8 mouse cellular contexts compared by ENCODE assay signal in the genomic region with DNA sequence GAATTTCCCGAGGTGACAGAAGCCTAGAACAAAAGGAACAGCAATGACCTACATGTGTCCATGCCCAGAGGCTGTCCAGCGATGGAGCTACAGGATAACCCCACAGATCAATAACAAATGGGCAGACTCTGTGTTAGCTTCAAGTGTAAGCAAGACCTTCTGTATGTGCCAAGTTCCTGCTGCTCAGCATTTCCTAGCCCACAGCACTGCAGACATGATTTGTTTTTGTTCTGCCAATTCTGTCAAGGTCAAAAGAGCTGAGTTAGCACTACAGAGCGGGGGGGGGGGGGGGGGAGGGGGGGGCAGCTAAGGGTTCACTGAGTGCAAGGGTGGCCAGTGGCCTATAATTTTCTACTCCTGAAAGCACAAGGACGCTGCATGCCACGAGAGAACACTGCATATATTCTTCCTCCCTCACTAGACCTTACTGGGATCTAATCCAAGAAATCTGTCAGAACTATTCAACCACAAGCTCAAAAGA. TPM values are rescaled to one million over a fixed set of nuclear protein-coding genes. Genes with fewer than 3 reads are reported as not detected.
DNase-seq lines count a peak whose midpoint lies in the region; ATAC-seq lines count a peak whose summit lies in the region.

No protein-coding gene starts in this region.

- peaks cover 76% of the 10 kb centered on the region for H3K36me3 ChIP-seq in heart, embryonic 13.5 days
- H3K36me3 ChIP-seq in limb, embryonic 12.5 days = peaks cover 73% of the 10 kb centered on the region
- H3K36me3 ChIP-seq in limb, embryonic 10.5 days = peaks cover 85% of the 10 kb centered on the region

- H3K4me3 ChIP-seq in heart, embryonic 13.5 days = no peak overlapping the region
- H3K4me3 ChIP-seq in limb, embryonic 12.5 days (replicated peaks) = no peak overlapping the region
- no peak overlapping the region for H3K4me3 ChIP-seq in limb, embryonic 10.5 days

- peaks cover 29% of the 10 kb centered on the region for H3K4me1 ChIP-seq in heart, embryonic 13.5 days
- peaks cover 25% of the 10 kb centered on the region for H3K4me1 ChIP-seq in limb, embryonic 12.5 days (replicated peaks)
- H3K4me1 ChIP-seq in limb, embryonic 10.5 days = peaks cover 31% of the 10 kb centered on the region

- no peaks in the 10 kb centered on the region for H3K9me3 ChIP-seq in heart, embryonic 13.5 days
- no peaks in the 10 kb centered on the region for H3K9me3 ChIP-seq in limb, embryonic 12.5 days
- H3K9me3 ChIP-seq in limb, embryonic 10.5 days (replicated peaks) = no peaks in the 10 kb centered on the region

- H3K27me3 ChIP-seq in heart, embryonic 13.5 days (replicated peaks) = no peaks in the 10 kb centered on the region
- H3K27me3 ChIP-seq in limb, embryonic 12.5 days = no peaks in the 10 kb centered on the region
- no peaks in the 10 kb centered on the region for H3K27me3 ChIP-seq in limb, embryonic 10.5 days (ENCODE audit: low read depth, poor library complexity, severe bottlenecking)

- no peak overlapping the region for H3K4me2 ChIP-seq in heart, embryonic 13.5 days
- H3K4me2 ChIP-seq in limb, embryonic 12.5 days = no peak overlapping the region

- intact Hi-C loops in left cerebral cortex, postnatal 14 days (cut with DNase I) = no loop called here

- no peak for DNase-seq in heart, adult 9 months (ENCODE audit: low spot score in 2 of 2)
- no peak for DNase-seq in limb, embryonic 10.5 days (ENCODE audit: low spot score)
- peak; percentile 56 for DNase-seq in adipocyte (ENCODE audit: low spot score)
- peak; percentile 42 to 51 for DNase-seq in cerebellum, postnatal 25 days
- no peak for DNase-seq in left cerebral cortex, postnatal 14 days (ENCODE audit: low spot score in 2 of 2)
- DNase-seq in layer of hippocampus, adult 9-10 months (ENCODE audit: low spot score) = no peak

- no peak overlapping the region for H3K27ac ChIP-seq in heart, embryonic 13.5 days (replicated peaks)
- H3K27ac ChIP-seq in limb, embryonic 12.5 days = no peak overlapping the region
- H3K27ac ChIP-seq in limb, embryonic 10.5 days = no peak overlapping the region

- peak overlapping the region; percentile 10; the same call in 1 of the 2 replicates for H3K9ac ChIP-seq in heart, embryonic 13.5 days
- peak overlapping the region; percentile 12; the same call in 1 of the 2 replicates for H3K9ac ChIP-seq in limb, embryonic 12.5 days (replicated peaks)

- 78% methylated on average over 5 of the region's 5 CpGs for WGBS in heart, embryonic 13.5 days
- WGBS in limb, embryonic 12.5 days = 81% methylated on average over 4 of the region's 5 CpGs
- WGBS in limb, embryonic 10.5 days = 84% methylated on average over 5 of the region's 5 CpGs

- no peak for ATAC-seq in heart, embryonic 13.5 days (ENCODE audit: extremely low read depth, insufficient number of reproducible peaks, low FRiP score, low TSS enrichment)
- no peak for ATAC-seq in limb, embryonic 12.5 days (ENCODE audit: insufficient number of reproducible peaks, insufficient read depth, low FRiP score, low TSS enrichment, low read depth)

RNA-seq across cellular contexts. Expression of a gene that starts 2.0 kb away (rescaled TPM):
- polyA plus RNA-seq in heart, embryonic 13.5 days (2015; fragmentation: Nextera tagmentation; extraction: Ambion mirVana) = 13.2 and 15.5 TPM in 2 replicates
- polyA plus RNA-seq in limb, embryonic 12.5 days (2016; fragmentation: Nextera tagmentation; extraction: Ambion mirVana) = 29.1 and 30.3 TPM in 2 replicates
- 30.6 and 35.3 TPM in 2 replicates for polyA plus RNA-seq in limb, embryonic 10.5 days (2016; fragmentation: Nextera tagmentation; extraction: Ambion mirVana)
- 10 to 100 TPM; 18.8 to 20.8 TPM for total RNA-seq in left cerebral cortex, postnatal 14 days (2021)

RNA-seq across cellular contexts. Expression of a gene that starts 21.8 kb away (rescaled TPM):
- 115 and 123 TPM in 2 replicates for polyA plus RNA-seq in heart, embryonic 13.5 days (2015; fragmentation: Nextera tagmentation; extraction: Ambion mirVana)
- 116 TPM in 2 replicates for polyA plus RNA-seq in limb, embryonic 12.5 days (2016; fragmentation: Nextera tagmentation; extraction: Ambion mirVana)
- 142 and 149 TPM in 2 replicates for polyA plus RNA-seq in limb, embryonic 10.5 days (2016; fragmentation: Nextera tagmentation; extraction: Ambion mirVana)
- total RNA-seq in left cerebral cortex, postnatal 14 days (2021) = 100 to 1,000 TPM; 116 to 117 TPM

RNA-seq across cellular contexts. Expression of a gene that starts 21.9 kb away (rescaled TPM):
- 70.8 and 72.4 TPM in 2 replicates for polyA plus RNA-seq in heart, embryonic 13.5 days (2015; fragmentation: Nextera tagmentation; extraction: Ambion mirVana)
- polyA plus RNA-seq in limb, embryonic 12.5 days (2016; fragmentation: Nextera tagmentation; extraction: Ambion mirVana) = 170 TPM in 2 replicates
- polyA plus RNA-seq in limb, embryonic 10.5 days (2016; fragmentation: Nextera tagmentation; extraction: Ambion mirVana) = 127 and 148 TPM in 2 replicates
- 100 to 1,000 TPM; 172 to 175 TPM for total RNA-seq in left cerebral cortex, postnatal 14 days (2021)

RNA-seq across cellular contexts. Expression of a gene that starts 30.5 kb away (rescaled TPM):
- polyA plus RNA-seq in heart, embryonic 13.5 days (2015; fragmentation: Nextera tagmentation; extraction: Ambion mirVana) = 15.7 and 18.9 TPM in 2 replicates
- polyA plus RNA-seq in limb, embryonic 12.5 days (2016; fragmentation: Nextera tagmentation; extraction: Ambion mirVana) = 36.7 and 39.4 TPM in 2 replicates
- polyA plus RNA-seq in limb, embryonic 10.5 days (2016; fragmentation: Nextera tagmentation; extraction: Ambion mirVana) = 41.4 and 42.1 TPM in 2 replicates
- total RNA-seq in left cerebral cortex, postnatal 14 days (2021) = 10 to 100 TPM; 66.3 to 68.0 TPM

RNA-seq across cellular contexts. Expression of a gene that starts 34.0 kb away (rescaled TPM):
- 12.8 and 13.8 TPM in 2 replicates for polyA plus RNA-seq in heart, embryonic 13.5 days (2015; fragmentation: Nextera tagmentation; extraction: Ambion mirVana)
- polyA plus RNA-seq in limb, embryonic 12.5 days (2016; fragmentation: Nextera tagmentation; extraction: Ambion mirVana) = 25.6 and 33.0 TPM in 2 replicates
- polyA plus RNA-seq in limb, embryonic 10.5 days (2016; fragmentation: Nextera tagmentation; extraction: Ambion mirVana) = 29.4 and 37.1 TPM in 2 replicates
- total RNA-seq in left cerebral cortex, postnatal 14 days (2021) = 10 to 100 TPM; 42.3 to 45.5 TPM

Comparison
In these comparisons a context has a peak if more than half of its experiments do, and no peak if none do; other contexts are left out.
1. DNase-seq: peak in adipocyte (single experiment) and cerebellum, postnatal 25 days (2 of 2); none in heart, adult 9 months (0 of 2), limb, embryonic 10.5 days (single experiment), left cerebral cortex, postnatal 14 days (0 of 2) and layer of hippocampus, adult 9-10 months (single experiment).